Mouse (Mus musculus): ENCODE measurements around the gene Atrnl1. TPM values are rescaled to one million over a fixed set of nuclear protein-coding genes. Genes with fewer than 3 reads are reported as not detected.
A peak's percentile ranks its signal among the peaks of the same experiment; 100 is the strongest.
"Not testable (repeated sequence)": the region's sequence is repeated elsewhere in the genome, so short reads cannot be mapped to it uniquely, and the experiment has no call there.

Atrnl1 gene
- polyA plus RNA-seq, 1 experiment from 2014 or later: 8.9 TPM

DNA sequence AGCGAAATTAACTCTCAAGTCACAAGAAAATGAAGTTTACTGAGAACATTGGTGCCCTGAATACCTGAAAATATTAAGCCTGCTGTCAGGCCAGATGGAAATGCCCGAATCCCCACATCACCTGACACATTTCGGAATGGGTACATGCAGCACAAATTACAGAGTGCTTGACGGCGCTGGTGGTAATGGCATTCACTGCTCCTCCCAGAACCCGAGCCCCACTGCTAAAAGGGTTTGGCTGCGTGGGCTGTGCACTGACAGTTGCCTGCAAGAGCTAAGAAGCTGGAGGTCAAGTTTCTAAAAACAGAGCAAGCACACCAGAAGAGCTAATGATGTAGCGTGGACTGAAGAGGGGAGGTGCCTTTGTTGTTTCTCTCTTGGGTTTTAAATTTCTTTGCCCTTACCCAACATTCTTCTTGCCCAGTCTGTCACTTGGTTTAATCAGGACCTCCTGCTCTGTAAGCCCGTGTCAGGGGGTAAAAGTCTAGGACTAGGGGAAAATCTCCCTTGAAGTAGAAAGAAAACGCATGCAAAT, 377.8 kb downstream of the Atrnl1 start:
- no peak overlapping the region for H3K9ac ChIP-seq (replicated peaks; ENCODE audit: low read length)
- H3K27ac ChIP-seq (ENCODE audit: low read length): no peak overlapping the region
- no peak overlapping the region for H3K4me3 ChIP-seq (ENCODE audit: low read length)
- no peaks in the 10 kb centered on the region for H3K27me3 ChIP-seq (ENCODE audit: insufficient read depth, low read length)
- H3K36me3 ChIP-seq (ENCODE audit: insufficient read depth, low read length): no peaks in the 10 kb centered on the region
- H3K4me2 ChIP-seq (replicated peaks; ENCODE audit: low read depth, low read length): no peak overlapping the region
- 40% methylated on average over 10 of the region's 10 CpGs for WGBS
- H3K9me3 ChIP-seq (ENCODE audit: low read length): peaks cover 1% of the 10 kb centered on the region; the same call in 1 of the 2 replicates
- peaks cover 13% of the 10 kb centered on the region; the same call in 1 of the 2 replicates for H3K4me1 ChIP-seq (ENCODE audit: insufficient read depth, low read length)
- ATAC-seq (ENCODE audit: low FRiP score, low TSS enrichment): 0 out of 2 replicates have a peak, but pooled peaks have one; percentile 42

DNA sequence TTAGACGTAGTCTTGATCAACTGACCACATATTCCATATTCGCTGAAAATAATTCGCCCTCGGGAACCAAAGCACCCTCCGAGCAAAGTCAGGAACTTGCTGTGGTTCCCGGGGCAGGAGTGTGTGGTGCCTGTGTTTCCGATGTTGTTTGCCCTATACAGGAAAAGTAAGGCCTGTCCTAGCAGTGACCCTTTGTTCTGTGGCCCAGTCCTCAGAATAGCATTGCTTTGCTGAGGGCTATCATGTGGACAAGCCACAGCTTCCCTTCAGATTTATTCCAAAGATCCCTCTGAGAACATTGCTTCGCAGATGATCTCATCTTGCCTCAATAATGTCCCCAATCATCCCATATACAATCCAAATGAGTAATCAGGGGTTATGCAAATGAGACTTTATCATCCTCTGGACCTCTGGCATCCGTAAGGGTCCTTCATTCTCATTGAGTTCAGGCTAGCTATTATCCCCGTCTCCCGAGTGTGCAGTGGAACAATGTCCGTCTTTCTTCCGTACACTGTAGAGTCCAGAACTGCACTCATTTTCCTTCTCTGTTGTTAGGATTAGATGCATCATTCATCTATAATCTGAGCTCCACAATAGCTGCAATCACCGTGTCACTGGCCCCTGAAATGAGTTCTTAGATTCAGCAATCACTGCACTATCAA, 380.4 kb downstream of the Atrnl1 start:
- Histone ChIP-seq H3K27ac (ENCODE audit: low read length) (no peak overlapping the region), H3K27me3 (ENCODE audit: insufficient read depth, low read length) (no peaks in the 10 kb centered on the region), H3K4me1 (ENCODE audit: insufficient read depth, low read length) (peaks cover 13% of the 10 kb centered on the region; the same call in 1 of the 2 replicates), H3K9me3 (ENCODE audit: low read length) (peaks cover 3% of the 10 kb centered on the region; the same call in 1 of the 2 replicates), H3K4me2 (replicated peaks; ENCODE audit: low read depth, low read length) (no peak overlapping the region), H3K4me3 (ENCODE audit: low read length) (no peak overlapping the region), H3K36me3 (ENCODE audit: insufficient read depth, low read length) (no peaks in the 10 kb centered on the region), H3K9ac (replicated peaks; ENCODE audit: low read length) (no peak overlapping the region)
- WGBS: 89% methylated on average over 14 of the region's 14 CpGs
- ATAC-seq (ENCODE audit: low FRiP score, low TSS enrichment): no peak

- not testable (repeated sequence) for H3K4me3 ChIP-seq (ENCODE audit: low read length); H3K4me2 ChIP-seq (replicated peaks; ENCODE audit: low read depth, low read length); H3K4me1 ChIP-seq (ENCODE audit: insufficient read depth, low read length); ATAC-seq (ENCODE audit: low FRiP score, low TSS enrichment); H3K27me3 ChIP-seq (ENCODE audit: insufficient read depth, low read length); H3K27ac ChIP-seq (ENCODE audit: low read length); H3K9ac ChIP-seq (replicated peaks; ENCODE audit: low read length); H3K36me3 ChIP-seq (ENCODE audit: insufficient read depth, low read length); H3K9me3 ChIP-seq (ENCODE audit: low read length)
- 90% methylated on average over 15 of the region's 15 CpGs for WGBS
Observed at GRCm38 (mm10) chr19:57994174-57994833, 383.5 kb downstream of the Atrnl1 start.

DNA sequence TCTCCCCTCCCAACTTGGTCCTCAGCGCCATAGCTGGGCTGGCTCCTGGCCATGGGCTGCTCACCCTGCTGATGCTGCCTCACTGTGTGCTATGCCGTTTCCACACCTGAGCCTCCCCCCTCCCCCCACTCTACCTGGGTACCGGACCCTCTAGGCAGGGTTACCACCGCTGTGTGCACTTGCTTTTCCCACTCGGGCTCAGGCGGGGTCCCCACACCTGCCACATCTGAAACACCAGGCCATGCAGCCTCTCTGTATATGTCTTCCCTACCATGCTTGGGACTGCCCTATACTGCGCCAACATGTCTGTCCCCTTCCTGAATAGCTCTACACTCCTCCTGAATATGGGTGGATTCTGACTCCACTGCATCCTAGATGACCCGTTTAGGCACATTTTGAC, 384.2 kb downstream of the Atrnl1 start:
- Histone ChIP-seq H3K36me3 (ENCODE audit: insufficient read depth, low read length) (no peaks in the 10 kb centered on the region), H3K4me2 (replicated peaks; ENCODE audit: low read depth, low read length) (no peak overlapping the region), H3K9me3 (ENCODE audit: low read length) (peaks cover 6% of the 10 kb centered on the region; the same call in 1 of the 2 replicates), H3K9ac (replicated peaks; ENCODE audit: low read length) (no peak overlapping the region), H3K4me3 (ENCODE audit: low read length) (no peak overlapping the region), H3K4me1 (ENCODE audit: insufficient read depth, low read length) (no peaks in the 10 kb centered on the region), H3K27ac (ENCODE audit: low read length) (no peak overlapping the region), H3K27me3 (ENCODE audit: insufficient read depth, low read length) (no peaks in the 10 kb centered on the region)
- ATAC-seq (ENCODE audit: low FRiP score, low TSS enrichment): no peak; the same call in 1 of the 2 replicates
- 92% methylated on average over 8 of the region's 8 CpGs for WGBS

- Histone ChIP-seq H3K4me1 (ENCODE audit: insufficient read depth, low read length) (no peaks in the 10 kb centered on the region), H3K27me3 (ENCODE audit: insufficient read depth, low read length) (no peaks in the 10 kb centered on the region), H3K36me3 (ENCODE audit: insufficient read depth, low read length) (no peaks in the 10 kb centered on the region), H3K9me3 (ENCODE audit: low read length) (peaks cover 6% of the 10 kb centered on the region; the same call in 1 of the 2 replicates), H3K9ac (replicated peaks; ENCODE audit: low read length) (no peak overlapping the region), H3K4me3 (ENCODE audit: low read length) (no peak overlapping the region), H3K27ac (ENCODE audit: low read length) (no peak overlapping the region), H3K4me2 (replicated peaks; ENCODE audit: low read depth, low read length) (no peak overlapping the region)
- no peak for ATAC-seq (ENCODE audit: low FRiP score, low TSS enrichment)
- WGBS: 51% methylated on average over 4 of the region's 4 CpGs
Observed at GRCm38 (mm10) chr19:57997961-57998360, 387.1 kb downstream of the Atrnl1 start.

- no peaks in the 10 kb centered on the region for H3K27me3 ChIP-seq (ENCODE audit: insufficient read depth, low read length)
- no peak overlapping the region for H3K4me2 ChIP-seq (replicated peaks; ENCODE audit: low read depth, low read length)
- no peak overlapping the region for H3K27ac ChIP-seq (ENCODE audit: low read length)
- no peaks in the 10 kb centered on the region for H3K36me3 ChIP-seq (ENCODE audit: insufficient read depth, low read length)
- 87% methylated on average over 1 of the region's 1 CpGs for WGBS
- H3K9me3 ChIP-seq (ENCODE audit: low read length): no peaks in the 10 kb centered on the region
- no peaks in the 10 kb centered on the region for H3K4me1 ChIP-seq (ENCODE audit: insufficient read depth, low read length)
- no peak overlapping the region for H3K4me3 ChIP-seq (ENCODE audit: low read length)
- ATAC-seq (ENCODE audit: low FRiP score, low TSS enrichment): no peak
- H3K9ac ChIP-seq (replicated peaks; ENCODE audit: low read length): no peak overlapping the region
Observed at GRCm38 (mm10) chr19:58011636-58012035, 400.8 kb downstream of the Atrnl1 start.

DNA sequence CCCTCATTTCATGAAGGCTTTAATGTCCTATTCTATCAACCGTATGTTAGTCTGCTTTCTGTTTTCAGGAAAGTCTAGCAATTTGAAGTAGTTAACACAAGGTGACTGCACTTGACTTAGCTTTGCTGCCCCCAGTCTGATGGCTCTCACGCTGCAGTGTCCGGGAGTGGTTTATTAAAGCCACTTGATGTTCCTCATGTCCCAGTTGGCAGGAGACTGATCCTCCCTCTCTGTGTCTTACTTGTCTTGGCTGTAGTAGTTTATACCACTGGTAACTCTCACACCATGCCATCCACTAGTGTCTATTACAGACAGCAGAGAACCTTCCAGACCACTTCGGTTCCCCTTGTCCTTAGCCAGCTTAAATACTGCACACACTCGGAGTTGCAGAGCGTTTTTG, 404.9 kb downstream of the Atrnl1 start:
- no peaks in the 10 kb centered on the region for H3K36me3 ChIP-seq (ENCODE audit: insufficient read depth, low read length)
- H3K4me3 ChIP-seq (ENCODE audit: low read length): no peak overlapping the region
- H3K9me3 ChIP-seq (ENCODE audit: low read length): no peaks in the 10 kb centered on the region
- 86% methylated on average over 6 of the region's 6 CpGs for WGBS
- ATAC-seq (ENCODE audit: low FRiP score, low TSS enrichment): no peak
- no peak overlapping the region for H3K9ac ChIP-seq (replicated peaks; ENCODE audit: low read length)
- H3K27ac ChIP-seq (ENCODE audit: low read length): no peak overlapping the region
- H3K27me3 ChIP-seq (ENCODE audit: insufficient read depth, low read length): no peaks in the 10 kb centered on the region
- no peak overlapping the region for H3K4me2 ChIP-seq (replicated peaks; ENCODE audit: low read depth, low read length)
- H3K4me1 ChIP-seq (ENCODE audit: insufficient read depth, low read length): no peaks in the 10 kb centered on the region

- Histone ChIP-seq H3K9me3 (ENCODE audit: low read length) (no peaks in the 10 kb centered on the region), H3K4me1 (ENCODE audit: insufficient read depth, low read length) (no peaks in the 10 kb centered on the region), H3K9ac (replicated peaks; ENCODE audit: low read length) (no peak overlapping the region), H3K36me3 (ENCODE audit: insufficient read depth, low read length) (no peaks in the 10 kb centered on the region), H3K27me3 (ENCODE audit: insufficient read depth, low read length) (no peaks in the 10 kb centered on the region), H3K27ac (ENCODE audit: low read length) (no peak overlapping the region), H3K4me3 (ENCODE audit: low read length) (no peak overlapping the region), H3K4me2 (replicated peaks; ENCODE audit: low read depth, low read length) (no peak overlapping the region)
- no peak for ATAC-seq (ENCODE audit: low FRiP score, low TSS enrichment)
- 83% methylated on average over 9 of the region's 9 CpGs for WGBS
Observed at GRCm38 (mm10) chr19:58016561-58017453, 406.0 kb downstream of the Atrnl1 start.

GRCm38 (mm10) chr19:58017468-58017867, 406.6 kb downstream of the Atrnl1 start:
- no peak for ATAC-seq (ENCODE audit: low FRiP score, low TSS enrichment)

More at GRCm38 (mm10) chr19:58017468-58017867, 406.6 kb downstream of the Atrnl1 start:
- H3K4me2 ChIP-seq (replicated peaks; ENCODE audit: low read depth, low read length): no peak overlapping the region
- no peak overlapping the region for H3K27ac ChIP-seq (ENCODE audit: low read length)
- no peaks in the 10 kb centered on the region for H3K9me3 ChIP-seq (ENCODE audit: low read length)
- no peaks in the 10 kb centered on the region for H3K36me3 ChIP-seq (ENCODE audit: insufficient read depth, low read length)
- H3K27me3 ChIP-seq (ENCODE audit: insufficient read depth, low read length): no peaks in the 10 kb centered on the region
- no peaks in the 10 kb centered on the region for H3K4me1 ChIP-seq (ENCODE audit: insufficient read depth, low read length)
- H3K4me3 ChIP-seq (ENCODE audit: low read length): no peak overlapping the region
- H3K9ac ChIP-seq (replicated peaks; ENCODE audit: low read length): no peak overlapping the region
- 94% methylated on average over 3 of the region's 3 CpGs for WGBS

All from kidney, embryonic 16.5 days (tissue).